Mouse (Mus musculus): ENCODE measurements around the gene Gcsam.

The Gcsam gene

GRCm38 (mm10) chr16:45610267-45610666 lies at the start of gene Gcsam:
Gcsam (plus strand) TSS chr16:45610380.
- DNase-seq: no peak

- no peak for DNase-seq
These were observed 48.4 kb upstream of the Gcsam start for GRCm38 (mm10) chr16:45561747-45562146.

- DNase-seq: no peak
These were observed 37.9 kb upstream of the Gcsam start for GRCm38 (mm10) chr16:45572307-45572706.

DNA sequence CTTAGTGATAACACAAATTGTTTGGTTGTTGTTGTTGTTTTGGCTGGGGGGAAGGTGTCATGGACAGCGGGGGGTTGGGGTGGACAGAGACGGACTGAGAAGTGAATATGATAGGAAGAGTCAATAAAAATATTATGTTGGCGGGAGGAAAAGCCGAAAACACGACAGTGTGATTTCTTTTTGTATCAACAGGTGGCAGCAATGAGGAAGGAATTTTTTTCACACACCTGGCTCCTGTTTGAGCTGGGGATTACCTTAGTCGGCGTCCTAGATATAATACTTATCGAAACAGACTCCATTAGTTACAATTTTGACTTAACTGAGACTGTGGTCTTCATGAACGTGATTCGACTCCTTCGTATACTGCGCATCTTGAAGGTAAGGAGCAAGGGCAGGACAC lies 30.3 kb upstream of the Gcsam start:
- DNase-seq: no peak

DNA sequence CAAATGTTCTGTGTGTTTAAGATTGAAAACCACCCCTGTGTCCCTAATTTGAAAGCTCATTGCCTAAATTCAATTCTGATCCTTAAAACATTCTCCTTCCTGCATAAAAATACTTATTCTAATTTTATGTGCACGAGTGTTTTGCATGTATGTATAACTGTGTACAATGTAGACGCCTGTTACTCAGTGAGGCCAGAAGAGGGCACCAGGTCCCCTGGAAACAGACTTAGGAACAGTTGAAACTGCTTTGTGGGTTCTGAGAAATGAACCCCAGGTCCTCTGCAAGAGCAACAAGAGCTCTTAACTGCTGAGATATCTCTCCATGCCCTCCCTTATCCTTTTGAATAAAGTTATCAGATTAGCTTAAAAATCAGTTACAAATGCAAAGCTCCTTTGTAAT lies 27.7 kb upstream of the Gcsam start:
- DNase-seq: peak; percentile 2

- no peak for DNase-seq
These were observed 16.5 kb upstream of the Gcsam start for GRCm38 (mm10) chr16:45593656-45594055.

DNA sequence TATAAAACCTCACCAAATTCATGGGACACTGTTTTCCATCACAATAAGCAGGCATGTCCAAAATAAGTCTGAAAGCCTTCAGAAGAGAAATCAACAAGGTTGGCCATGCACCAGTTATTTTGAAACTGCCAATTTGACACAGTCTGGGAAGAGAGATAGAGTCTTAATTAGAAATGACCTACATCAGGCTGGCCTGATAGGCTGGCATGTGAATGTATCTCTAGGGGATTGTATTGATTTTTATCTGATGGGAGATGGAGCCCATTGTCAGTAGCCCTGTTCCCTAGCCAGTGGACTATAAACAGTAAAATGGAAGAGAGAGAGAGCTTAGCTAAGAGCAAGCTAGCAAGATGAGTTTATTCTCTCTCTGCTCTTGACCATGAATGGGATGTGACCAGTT lies 14.7 kb upstream of the Gcsam start:
- no peak for DNase-seq

DNA sequence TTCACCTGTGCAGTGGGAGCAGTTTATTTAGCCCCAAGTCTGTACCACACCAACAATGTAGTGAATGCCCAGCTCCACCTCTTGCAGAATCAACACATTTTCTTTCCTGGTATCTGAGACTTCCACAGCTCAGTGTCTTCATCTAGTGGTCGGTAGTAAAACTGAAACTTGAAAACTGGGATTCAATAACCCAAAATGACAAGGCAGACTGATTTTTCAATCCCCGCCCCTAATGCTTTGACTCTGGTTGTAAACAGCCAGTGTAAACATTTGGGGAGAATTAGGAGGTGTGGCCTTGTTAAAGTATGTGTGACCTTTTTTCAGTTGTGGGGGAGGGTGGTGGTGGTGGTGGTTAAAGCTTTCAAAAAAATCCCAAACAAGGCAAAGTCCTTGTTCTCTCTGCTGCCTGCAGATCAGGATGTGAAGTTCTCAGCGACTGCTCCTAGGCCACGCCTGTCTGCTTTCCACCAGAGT lies 1.7 kb upstream of the Gcsam start:
- no peak for DNase-seq

DNA sequence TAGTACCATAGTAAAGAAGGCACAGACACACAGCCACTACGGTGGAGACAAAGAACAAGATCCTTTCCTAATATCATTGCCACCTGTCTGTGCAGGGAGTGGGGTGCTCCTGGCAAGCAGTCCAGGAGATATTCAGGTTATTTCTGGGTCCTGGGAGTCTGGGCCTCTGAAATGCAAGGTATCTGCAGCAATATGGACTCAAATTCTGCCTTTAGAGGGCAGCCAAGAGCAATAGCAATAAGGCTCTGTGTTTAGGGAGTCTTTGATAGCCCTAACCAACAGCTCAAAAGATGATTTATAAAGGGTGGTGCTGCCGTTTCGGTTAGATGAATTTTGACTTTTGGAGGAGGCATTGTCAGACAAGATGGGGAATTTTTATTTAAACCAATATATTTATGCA lies 880 bp upstream of the Gcsam start:
- peak; percentile 7 for DNase-seq

DNA sequence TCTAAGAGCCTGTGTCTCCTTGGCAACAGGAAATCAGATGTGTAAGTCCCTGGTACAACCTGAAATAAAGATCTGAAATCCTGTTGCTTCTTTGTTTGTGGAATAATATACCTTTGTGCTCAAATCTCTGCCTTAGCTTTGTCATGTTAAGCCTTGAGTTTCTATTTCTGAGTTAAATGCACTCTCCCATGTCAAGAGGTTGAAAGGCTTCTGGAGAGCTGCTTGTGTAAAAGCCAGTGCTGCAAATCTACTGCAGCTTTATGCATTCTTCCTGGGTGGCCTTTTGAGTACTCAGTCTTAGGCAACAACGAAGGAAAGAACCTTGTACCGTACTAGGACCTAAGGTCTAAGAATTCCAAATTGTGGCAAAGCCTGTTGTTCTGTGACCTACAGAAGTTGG lies 3.1 kb downstream of the Gcsam start:
- no peak for DNase-seq

GRCm38 (mm10) chr16:45615944-45616343 lies 5.8 kb downstream of the Gcsam start:
- no peak for DNase-seq

GRCm38 (mm10) chr16:45619751-45620375 lies 9.7 kb downstream of the Gcsam start:
- DNase-seq: no peak

GRCm38 (mm10) chr16:45623230-45623629 lies 13.1 kb downstream of the Gcsam start:
- no peak for DNase-seq

DNA sequence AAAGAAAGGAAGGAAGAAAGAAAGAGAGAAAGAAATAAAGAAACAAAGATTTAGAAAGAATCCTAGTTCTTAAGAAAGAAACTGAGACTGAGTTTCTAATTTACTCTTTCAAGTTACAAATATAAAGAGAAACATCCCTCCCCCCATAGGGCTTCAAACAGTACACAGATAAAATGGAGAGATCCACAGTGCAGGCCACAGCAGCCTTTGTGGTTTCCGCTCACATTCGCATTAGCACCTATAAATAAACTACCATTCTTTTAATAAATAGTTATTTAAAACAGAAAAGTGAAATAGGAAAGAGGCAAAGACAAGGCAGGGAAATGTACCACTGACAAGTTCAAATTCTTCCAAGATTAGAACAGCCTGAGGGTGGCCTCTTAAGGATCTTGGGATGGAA lies 14.6 kb downstream of the Gcsam start:
- no peak for DNase-seq

GRCm38 (mm10) chr16:45625342-45625741 lies 15.2 kb downstream of the Gcsam start:
- DNase-seq: no peak

GRCm38 (mm10) chr16:45629497-45630105 lies 19.4 kb downstream of the Gcsam start:
- DNase-seq: no peak

- DNase-seq: peak; percentile 73
These were observed 20.3 kb downstream of the Gcsam start for GRCm38 (mm10) chr16:45630347-45630960.

DNA sequence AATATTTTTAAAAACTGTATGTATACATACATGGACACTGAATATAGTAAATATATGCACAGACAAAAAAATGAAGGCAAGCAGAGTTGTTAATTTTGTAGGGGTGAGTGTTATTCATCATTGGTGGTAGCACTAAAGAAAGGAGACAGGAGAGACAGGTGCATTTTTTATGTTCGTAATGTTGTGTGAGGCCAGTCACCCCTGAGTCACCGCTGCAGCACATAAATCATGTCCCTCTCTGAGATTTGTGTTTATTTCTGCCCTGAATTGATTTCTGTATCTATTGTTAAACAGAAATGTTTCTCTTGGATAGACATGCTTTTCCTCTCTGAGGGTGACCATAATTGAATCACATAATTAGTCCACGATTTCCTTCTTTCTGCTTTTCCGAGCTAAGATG lies 22.2 kb downstream of the Gcsam start:
- DNase-seq: no peak

GRCm38 (mm10) chr16:45635826-45636225 lies 25.6 kb downstream of the Gcsam start:
- DNase-seq: no peak

GRCm38 (mm10) chr16:45640070-45640762 lies 30.0 kb downstream of the Gcsam start:
- no peak for DNase-seq

- DNase-seq: no peak
These were observed 31.1 kb downstream of the Gcsam start for GRCm38 (mm10) chr16:45641301-45641700.

DNA sequence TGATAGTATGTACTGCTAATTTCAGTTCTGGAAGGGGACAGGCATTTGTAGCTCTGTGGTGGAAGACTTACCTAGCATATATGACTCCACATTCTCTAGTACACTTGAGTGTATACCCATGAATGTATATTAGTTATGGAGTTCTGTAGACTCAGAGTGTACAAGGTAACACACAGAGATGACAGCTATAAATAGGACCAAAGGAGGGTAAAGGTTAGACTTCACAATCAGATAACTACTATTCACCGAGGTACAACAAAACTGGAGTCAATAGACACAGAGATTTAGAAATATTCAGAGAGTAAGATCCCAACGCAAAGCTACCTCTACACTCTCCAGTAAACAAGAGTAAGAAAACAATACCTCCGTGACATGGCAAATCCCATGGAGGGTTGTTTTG lies 33.8 kb downstream of the Gcsam start:
- DNase-seq: no peak

DNA sequence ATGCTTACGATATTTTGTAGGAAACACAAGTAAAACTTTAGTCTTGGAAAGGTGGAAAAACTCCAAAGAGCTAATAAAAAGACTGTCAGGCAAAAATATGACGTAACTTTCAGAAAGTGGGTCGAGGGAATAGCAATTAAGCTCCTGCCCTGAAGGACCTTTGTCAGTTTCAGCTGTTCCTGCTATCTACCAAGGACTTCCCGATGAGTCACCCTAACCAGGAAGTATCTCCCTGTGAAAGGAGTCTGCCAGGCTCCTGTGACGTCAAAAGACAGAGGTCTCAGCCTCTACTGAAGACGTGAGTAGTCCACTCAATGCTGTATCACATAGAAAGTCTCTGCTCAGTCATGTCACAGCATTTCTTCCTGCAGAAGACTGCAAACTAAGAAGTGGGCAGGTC lies 34.2 kb downstream of the Gcsam start:
- DNase-seq: no peak

DNA sequence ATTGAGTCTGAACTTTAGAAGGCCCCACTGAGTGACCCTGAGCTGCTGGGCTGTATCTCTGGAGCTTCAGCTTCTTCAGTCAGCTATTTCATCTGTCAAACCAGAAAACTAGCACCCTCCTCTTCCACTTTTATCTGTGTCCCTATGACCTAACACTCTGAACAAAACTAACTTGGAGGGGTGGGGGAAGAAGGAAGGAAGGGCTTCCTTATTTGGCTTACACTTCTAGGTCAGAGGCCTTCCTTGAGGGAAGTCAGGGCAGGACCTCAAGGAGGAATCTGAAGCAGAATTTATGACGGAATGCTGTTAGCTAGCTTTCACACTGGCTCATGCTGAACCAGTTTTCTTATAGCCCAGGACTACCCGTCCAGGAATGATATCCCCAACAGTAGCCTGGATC lies 41.3 kb downstream of the Gcsam start:
- no peak for DNase-seq
